Mouse (Mus musculus) liver, embryonic 14.5 days (tissue): ENCODE measurements around the gene Tpst2.

ENCODE experiments used
- CTCF ChIP-seq: IDR thresholded peaks from 2 replicates; pipeline ENCODE4 v1.5.1; 2016; ENCODE audit warnings: antibody characterized with exemption, low read depth, control low read depth
- EP300 ChIP-seq: IDR thresholded peaks from 2 replicates; pipeline ENCODE4 v1.6.1; 2016; ENCODE audit warnings: antibody characterized with exemption, low read depth

- TF ChIP-seq CTCF (no peak), EP300 (no peak)
These were observed 25.8 kb downstream of the Tpst2 start for GRCm38 (mm10) chr5:112302310-112302709.
